Mouse (Mus musculus) 3T3-L1 (cell line): ENCODE data around the gene Adamts7.

ENCODE experiments used
- DNase-seq: peaks from one replicate; pipeline ENCODE4 v3.0.0-alpha.2; 2015; ENCODE audit warnings: low read depth, low spot score

Gene Adamts7

GRCm38 (mm10) chr9:90197116-90197665 is 34.3 kb downstream of the Adamts7 start:
- no peak for DNase-seq

DNA sequence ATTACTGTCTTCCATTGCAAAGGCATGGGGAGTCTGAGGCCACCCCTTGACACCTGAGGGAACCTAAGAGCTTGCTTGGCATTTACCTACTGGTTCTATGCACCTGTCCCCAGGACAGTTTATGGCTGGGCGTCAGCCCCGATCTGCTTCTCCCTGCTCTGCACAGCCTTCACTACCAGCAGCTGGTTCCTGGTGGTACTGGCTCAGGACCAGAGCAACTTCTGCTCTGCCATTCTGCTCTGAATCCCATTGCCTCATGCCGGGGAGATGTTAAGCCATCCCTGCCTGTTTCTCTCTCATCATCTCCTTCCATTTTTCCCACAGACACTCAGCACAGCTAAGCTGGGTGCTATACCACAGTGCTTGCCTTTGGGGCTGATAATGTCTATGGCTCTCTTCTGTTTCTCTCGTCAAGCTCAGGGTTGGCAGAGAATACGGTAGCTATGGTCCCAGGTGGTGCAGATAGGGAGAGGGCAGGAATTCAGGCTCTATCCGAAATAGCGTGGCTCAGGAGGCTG is 35.1 kb downstream of the Adamts7 start:
- no peak for DNase-seq

DNA sequence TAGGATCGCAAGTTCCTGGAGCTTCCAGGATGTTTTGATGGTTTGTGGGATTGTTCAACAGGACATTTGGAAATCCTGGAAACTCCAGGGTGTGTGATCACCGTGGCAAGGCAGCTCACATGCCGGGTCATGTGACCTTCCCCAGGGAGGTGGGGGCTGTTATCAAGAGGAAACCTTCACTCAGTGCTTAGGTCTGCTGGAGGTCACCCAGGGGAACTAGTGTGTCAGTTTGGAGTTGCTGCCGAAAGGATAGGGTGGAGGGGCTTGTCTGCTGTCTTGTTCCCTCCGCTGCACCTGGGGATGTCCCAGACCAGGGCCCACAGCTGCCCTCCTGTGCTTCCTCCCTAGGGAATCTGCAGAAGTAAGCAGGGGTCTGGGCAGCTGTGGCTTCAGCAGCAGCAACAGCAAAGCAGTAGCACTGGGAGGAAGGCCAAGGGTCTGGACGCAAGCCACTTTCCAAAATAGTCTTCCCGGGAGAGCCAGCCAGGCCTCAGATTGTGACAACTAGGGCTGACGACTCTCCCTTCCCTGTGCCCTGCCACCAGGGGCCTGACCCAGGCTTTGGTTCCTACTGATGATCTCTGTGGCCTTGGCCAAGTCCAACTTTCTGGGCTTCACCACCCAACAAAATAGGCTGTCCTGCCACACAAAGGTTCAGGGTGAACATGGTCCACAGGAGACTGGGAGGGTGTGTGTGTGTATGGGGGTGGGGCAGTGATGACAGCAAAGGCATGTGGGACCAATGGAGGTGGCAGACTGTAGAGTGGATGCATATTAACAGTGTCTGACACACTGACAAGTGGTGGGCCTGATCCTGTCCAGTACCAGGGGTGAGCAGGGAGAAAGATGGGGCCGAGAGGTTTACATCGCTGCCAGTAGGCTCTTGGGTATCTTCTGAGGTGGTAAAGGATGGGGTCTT is 35.9 kb downstream of the Adamts7 start:
- peak; percentile 68 for DNase-seq

- no peak for DNase-seq
These were observed 36.7 kb downstream of the Adamts7 start for GRCm38 (mm10) chr9:90199611-90200010.

DNA sequence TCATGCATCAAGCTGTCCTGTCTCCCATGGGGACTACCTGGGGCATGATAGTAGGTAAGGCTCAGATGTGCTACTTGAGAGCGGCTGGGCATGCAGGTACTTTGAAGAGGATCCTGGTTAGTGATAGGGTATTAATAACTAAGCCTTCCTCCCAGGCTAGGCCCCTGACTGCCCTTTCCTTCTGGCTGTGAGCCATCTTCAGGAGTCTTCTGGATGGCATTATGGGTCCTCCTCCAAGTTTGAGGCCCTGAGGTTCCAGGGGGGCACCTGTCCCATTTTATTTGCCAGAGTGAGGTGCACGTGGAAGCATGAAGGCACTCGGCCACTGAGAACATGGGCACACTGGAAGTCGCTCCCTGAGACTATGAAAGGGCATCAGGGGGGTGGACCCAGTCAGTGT is 37.6 kb downstream of the Adamts7 start:
- no peak for DNase-seq

DNA sequence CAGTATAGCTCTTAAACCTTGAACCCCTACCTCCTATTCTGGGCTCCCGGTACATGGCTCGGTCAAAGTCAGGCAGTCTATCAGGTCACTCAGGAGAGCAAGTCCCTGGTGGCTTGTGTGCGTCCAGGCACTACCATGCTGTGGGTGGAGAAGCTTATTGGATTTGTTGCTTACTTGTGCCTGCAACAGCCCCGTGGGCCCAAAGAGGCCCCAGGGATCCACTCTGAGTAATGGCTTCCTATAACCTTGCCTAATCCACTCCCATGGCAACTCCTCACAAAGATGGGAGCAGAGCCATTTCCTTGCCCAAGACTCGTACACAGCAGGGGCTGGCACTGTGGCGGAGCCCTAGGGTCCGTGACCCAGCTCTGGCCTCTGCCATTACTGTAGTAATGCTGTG is 38.2 kb downstream of the Adamts7 start:
- DNase-seq: peak; percentile 62

- peak; percentile 77 for DNase-seq
These were observed 38.7 kb downstream of the Adamts7 start for GRCm38 (mm10) chr9:90201541-90201940.

- DNase-seq: no peak
These were observed 40.4 kb downstream of the Adamts7 start for GRCm38 (mm10) chr9:90203233-90203632.

DNA sequence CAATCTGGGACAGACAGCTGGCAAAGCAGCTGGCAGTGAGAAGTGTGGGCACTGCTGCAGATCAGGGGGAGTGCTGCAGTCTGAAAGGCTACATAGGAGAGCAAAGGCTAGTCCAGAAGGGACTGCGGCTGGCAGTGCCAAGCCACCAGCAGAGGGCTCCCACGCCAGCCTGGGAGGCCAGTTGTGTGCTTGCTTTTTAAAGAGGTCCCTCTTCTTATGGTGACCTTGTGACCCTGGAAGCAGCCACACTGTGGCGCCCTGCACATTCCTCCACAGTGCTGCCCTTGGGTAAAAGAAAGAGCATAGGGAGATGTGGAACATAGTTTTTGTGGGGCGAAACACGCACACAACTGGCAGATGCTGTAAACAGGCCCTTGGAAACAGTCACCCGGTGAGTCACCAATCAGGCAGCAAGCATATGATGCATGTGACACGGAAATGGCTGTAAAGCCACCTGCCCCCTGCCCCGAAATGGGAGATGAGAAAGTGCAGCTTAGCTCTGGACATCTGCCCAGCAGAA is 41.6 kb downstream of the Adamts7 start:
- DNase-seq: peak; percentile 70

DNA sequence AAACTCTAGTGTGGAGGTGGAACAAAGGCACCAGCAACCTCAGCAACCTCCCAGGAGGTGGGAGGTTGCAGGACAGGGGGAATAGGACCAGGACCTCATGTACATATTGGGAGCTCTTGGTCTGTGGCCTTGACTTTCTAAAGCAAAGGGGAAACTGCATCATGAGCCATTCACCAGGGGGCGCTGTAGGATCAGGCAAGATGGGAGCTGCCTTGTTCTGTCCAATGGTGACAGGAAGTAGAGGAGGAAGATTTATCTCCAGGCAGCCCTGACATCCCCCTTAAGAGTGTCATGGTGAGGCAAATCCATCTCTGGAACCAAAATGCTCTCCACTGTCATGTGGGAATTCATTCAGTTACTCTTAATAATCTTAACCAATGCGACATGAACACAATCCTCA is 43.6 kb downstream of the Adamts7 start:
- peak; percentile 86 for DNase-seq

DNA sequence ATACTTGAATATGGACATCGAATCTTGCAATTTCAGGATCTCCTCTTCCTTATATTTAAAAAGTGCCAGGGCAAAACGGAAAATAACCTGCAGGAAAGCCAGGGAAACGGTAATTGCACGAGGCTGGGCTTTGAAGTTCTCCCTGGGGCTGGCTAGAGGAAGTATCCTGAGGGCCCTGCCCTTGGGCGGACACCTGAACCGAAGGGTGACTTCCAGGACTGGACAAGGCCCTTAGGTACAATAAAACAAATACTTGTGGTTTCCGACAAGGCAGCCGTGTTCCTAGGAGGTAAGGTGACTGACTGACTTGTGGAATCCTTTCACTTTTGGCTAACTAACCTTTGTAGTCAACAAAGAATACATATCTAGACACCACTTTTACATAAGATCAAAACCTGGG is 44.9 kb downstream of the Adamts7 start:
- no peak for DNase-seq

GRCm38 (mm10) chr9:90208655-90209054 is 45.8 kb downstream of the Adamts7 start:
- no peak for DNase-seq

DNA sequence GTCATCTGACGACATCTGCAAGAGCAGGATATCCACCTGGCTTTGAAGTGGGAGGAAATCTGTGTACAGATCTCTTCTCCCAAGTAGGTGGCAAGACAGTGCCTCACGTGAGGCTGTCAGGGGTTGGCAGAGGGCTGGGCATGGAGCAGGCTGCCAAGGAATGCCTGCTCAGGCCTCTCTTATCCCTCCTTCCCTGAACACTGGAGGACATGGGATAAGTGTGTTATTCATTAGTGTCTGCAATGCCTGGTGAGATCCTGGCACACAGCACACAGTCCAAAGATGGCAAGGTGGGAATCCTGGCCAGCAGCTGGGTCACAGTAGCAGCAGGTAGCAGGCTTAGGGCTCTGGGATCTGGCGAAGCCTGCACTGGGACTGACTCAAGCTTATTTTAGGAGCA is 50.3 kb downstream of the Adamts7 start:
- no peak for DNase-seq

DNA sequence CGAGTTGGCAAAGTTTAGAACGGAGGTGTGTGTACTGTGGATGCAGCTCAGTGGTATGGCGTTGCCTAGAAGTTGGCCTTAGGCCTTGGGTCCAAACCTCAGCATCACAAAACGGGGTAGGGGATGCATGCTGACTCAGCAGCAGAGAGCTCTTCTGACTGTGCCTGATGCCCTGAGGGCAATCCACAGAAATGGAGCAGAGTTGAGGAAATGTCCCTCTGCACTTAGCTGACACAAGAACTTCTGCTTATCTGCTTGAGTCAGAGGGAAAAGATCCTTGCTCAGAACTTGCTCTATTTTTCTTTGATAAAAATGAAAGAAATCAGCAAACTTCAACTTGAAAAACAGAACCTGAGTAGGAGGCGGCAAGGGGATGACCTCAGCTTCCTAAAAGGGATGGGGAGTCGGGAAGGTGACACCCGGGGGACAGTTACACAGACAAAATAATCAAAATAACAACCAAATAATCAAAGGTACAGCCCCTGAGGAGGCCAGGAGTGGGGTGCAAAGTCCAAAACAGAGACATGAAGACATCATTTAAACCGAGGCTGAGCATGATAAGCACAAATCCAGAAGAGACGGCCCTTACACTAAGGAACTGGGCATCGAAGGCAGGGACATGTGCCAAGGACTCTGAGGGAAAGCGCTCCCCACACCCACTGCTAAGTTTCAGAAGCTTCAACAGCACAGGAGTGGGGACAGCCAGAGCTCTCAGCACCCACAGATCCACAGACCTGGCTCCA is 53.6 kb downstream of the Adamts7 start:
- peak; percentile 51 for DNase-seq

- DNase-seq: no peak
These were observed 54.6 kb downstream of the Adamts7 start for GRCm38 (mm10) chr9:90217501-90217900.

- DNase-seq: no peak
These were observed 59.4 kb downstream of the Adamts7 start for GRCm38 (mm10) chr9:90222275-90222674.

GRCm38 (mm10) chr9:90226081-90226741 is 63.3 kb downstream of the Adamts7 start:
- DNase-seq: no peak

- DNase-seq: no peak
These were observed 63.9 kb downstream of the Adamts7 start for GRCm38 (mm10) chr9:90226742-90227096.

DNA sequence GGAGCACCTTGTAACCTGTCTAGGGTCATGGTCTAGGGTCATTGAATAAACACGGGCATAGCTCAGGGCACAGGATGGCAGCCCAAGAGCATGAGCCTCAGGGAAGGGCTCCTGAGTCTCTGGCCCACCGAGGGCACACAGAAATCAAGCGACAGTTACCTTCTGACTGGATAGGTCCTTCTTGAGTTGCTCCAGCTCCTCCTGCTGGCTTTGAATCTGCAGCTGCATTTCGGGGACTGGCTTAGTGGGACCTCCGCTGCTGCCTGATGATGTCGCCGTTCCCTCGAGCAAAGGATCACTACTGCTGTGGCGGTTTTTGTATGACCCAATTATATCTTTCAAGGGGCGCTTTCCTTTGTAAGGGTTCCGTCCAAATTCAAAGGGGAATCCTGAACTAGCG is 64.3 kb downstream of the Adamts7 start:
- no peak for DNase-seq

- DNase-seq: no peak
These were observed 70.2 kb downstream of the Adamts7 start for GRCm38 (mm10) chr9:90232781-90233690.
